Mouse (Mus musculus) gastrocnemius, postnatal 4 days (tissue): ENCODE results near the gene Tdrd1. TPM values are rescaled to one million over a fixed set of nuclear protein-coding genes. Genes with fewer than 3 reads are reported as not detected.

Experiments
- DNase-seq, 2 experiments: peaks; one replicate each; pipeline ENCODE4 v3.0.0; 2021 to 2022; ENCODE audit warnings: low spot score in 2 of 2, mixed read lengths in 2 of 2
- total RNA-seq, 2 experiments: library from RNA; stranded (reverse); gene quantifications; 2 replicates each; pipeline ENCODE4 v1.2.3; 2021

Gene Tdrd1
- total RNA-seq, 2 experiments from 2014 or later: 0.23 to 0.29 TPM

GRCm38 (mm10) chr19:56822448-56822836 is 3.6 kb upstream of the Tdrd1 start:
- no peak for DNase-seq

GRCm38 (mm10) chr19:56828305-56828704 is 2.3 kb downstream of the Tdrd1 start:
- no peak for DNase-seq

- no peak for DNase-seq
These were observed 3.3 kb downstream of the Tdrd1 start for GRCm38 (mm10) chr19:56829267-56829666.

- no peak for DNase-seq
These were observed 4.2 kb downstream of the Tdrd1 start for GRCm38 (mm10) chr19:56830163-56830562.

GRCm38 (mm10) chr19:56835340-56835739 is 9.3 kb downstream of the Tdrd1 start:
- no peak for DNase-seq

- DNase-seq: no peak
These were observed 13.1 kb downstream of the Tdrd1 start for GRCm38 (mm10) chr19:56838942-56839706.

- DNase-seq: no peak
These were observed 17.0 kb downstream of the Tdrd1 start for GRCm38 (mm10) chr19:56842974-56843373.

GRCm38 (mm10) chr19:56852590-56852989 is 26.6 kb downstream of the Tdrd1 start:
- no peak for DNase-seq

- DNase-seq: no peak
These were observed 30.4 kb downstream of the Tdrd1 start for GRCm38 (mm10) chr19:56856455-56856854.

GRCm38 (mm10) chr19:56867701-56868100 is 41.7 kb downstream of the Tdrd1 start:
- DNase-seq: no peak

GRCm38 (mm10) chr19:56873816-56874600 is 48.0 kb downstream of the Tdrd1 start, which contains the start of gene Vwa2:
Gene Vwa2, plus strand, starts transcription at chr19:56874249.
- DNase-seq: peak in 1 of 2 experiments; percentile 22

- no peak for DNase-seq
These were observed 48.7 kb downstream of the Tdrd1 start for GRCm38 (mm10) chr19:56874601-56875315.

- no peak for DNase-seq
These were observed 51.4 kb downstream of the Tdrd1 start for GRCm38 (mm10) chr19:56877364-56877763.

- DNase-seq: no peak
These were observed 61.9 kb downstream of the Tdrd1 start for GRCm38 (mm10) chr19:56887879-56888278.

GRCm38 (mm10) chr19:56888654-56889053 is 62.6 kb downstream of the Tdrd1 start:
- DNase-seq: no peak

GRCm38 (mm10) chr19:56891438-56891837 is 65.4 kb downstream of the Tdrd1 start:
- DNase-seq: no peak

GRCm38 (mm10) chr19:56892586-56892985 is 66.6 kb downstream of the Tdrd1 start:
- no peak for DNase-seq

- no peak for DNase-seq
These were observed 67.3 kb downstream of the Tdrd1 start for GRCm38 (mm10) chr19:56893326-56893725.

GRCm38 (mm10) chr19:56897654-56898053 is 71.6 kb downstream of the Tdrd1 start:
- DNase-seq: no peak

GRCm38 (mm10) chr19:56904095-56904494 is 78.1 kb downstream of the Tdrd1 start:
- DNase-seq: no peak

- no peak for DNase-seq
These were observed 79.4 kb downstream of the Tdrd1 start for GRCm38 (mm10) chr19:56905395-56905794.

GRCm38 (mm10) chr19:56907850-56908249 is 81.8 kb downstream of the Tdrd1 start:
- no peak for DNase-seq
